Mouse (Mus musculus) right cerebral cortex, adult 18-20 months (tissue): ENCODE data around the gene Kif2c.

ENCODE experiments used
- DNase-seq: peaks from one replicate; pipeline ENCODE4 v3.0.0; 2022; ENCODE audit warnings: mixed read lengths

The Kif2c gene

GRCm38 (mm10) chr4:117133817-117134600 lies 48.4 kb downstream of the Kif2c start, which contains the start of gene Plk3:
Gene Plk3 (minus strand): TSS chr4:117133963.
- peak; percentile 97 for DNase-seq

- no peak for DNase-seq
These were observed 49.1 kb downstream of the Kif2c start for GRCm38 (mm10) chr4:117133366-117133796.

- no peak for DNase-seq
These were observed 49.7 kb downstream of the Kif2c start for GRCm38 (mm10) chr4:117132794-117133143.

GRCm38 (mm10) chr4:117131890-117132793 lies 50.3 kb downstream of the Kif2c start:
- DNase-seq = no peak

- no peak for DNase-seq
These were observed 51.2 kb downstream of the Kif2c start for GRCm38 (mm10) chr4:117131198-117131597.

- DNase-seq = no peak
These were observed 51.6 kb downstream of the Kif2c start for GRCm38 (mm10) chr4:117130790-117131189.

GRCm38 (mm10) chr4:117127991-117128686 lies 54.3 kb downstream of the Kif2c start:
- DNase-seq = no peak

- no peak for DNase-seq
These were observed 55.7 kb downstream of the Kif2c start, which contains the start of gene Tctex1d4 for GRCm38 (mm10) chr4:117126675-117127290. Gene Tctex1d4 (plus strand): TSS chr4:117126794.

GRCm38 (mm10) chr4:117125910-117126674 lies 56.3 kb downstream of the Kif2c start:
- DNase-seq = peak; percentile 39

- DNase-seq = peak; percentile 82
These were observed 57.0 kb downstream of the Kif2c start, which contains the start of gene Btbd19 for GRCm38 (mm10) chr4:117125348-117125909. Gene Btbd19 (minus strand): TSS chr4:117125725.

- no peak for DNase-seq
These were observed 57.7 kb downstream of the Kif2c start for GRCm38 (mm10) chr4:117124518-117125347.

GRCm38 (mm10) chr4:117124218-117124517 lies 58.3 kb downstream of the Kif2c start:
- no peak for DNase-seq

GRCm38 (mm10) chr4:117123546-117124217 lies 58.8 kb downstream of the Kif2c start:
- DNase-seq = no peak

- no peak for DNase-seq
These were observed 60.2 kb downstream of the Kif2c start for GRCm38 (mm10) chr4:117122209-117122608.

GRCm38 (mm10) chr4:117120445-117121414 lies 61.7 kb downstream of the Kif2c start:
- peak; percentile 97 for DNase-seq

GRCm38 (mm10) chr4:117120052-117120444 lies 62.4 kb downstream of the Kif2c start:
- no peak for DNase-seq

- no peak for DNase-seq
These were observed 62.8 kb downstream of the Kif2c start for GRCm38 (mm10) chr4:117119636-117120035.

- no peak for DNase-seq
These were observed 64.5 kb downstream of the Kif2c start for GRCm38 (mm10) chr4:117117931-117118330.

GRCm38 (mm10) chr4:117115592-117115991 lies 66.8 kb downstream of the Kif2c start:
- no peak for DNase-seq
